Mouse (Mus musculus) hindbrain, postnatal 0 days (tissue): ENCODE measurements at regions not wholly inside any gene's neighbourhood (a gene's known extent, or its start where the extent isn't known, plus 50 kb on each side); places are given as distances from the start of the nearest gene placed in this dataset.
A peak's percentile ranks its signal among the peaks of the same experiment; 100 is the strongest.

Source experiments
- ATAC-seq: fragments of 200-750 bp; cut with Nextera tagmentation; 2 replicates; pipeline ENCODE4 v1.8.0; 2017; ENCODE audit warnings: mild to moderate bottlenecking, moderate TSS enrichment, moderate library complexity
- DNase-seq: peaks from one replicate; pipeline ENCODE4 v3.0.0-alpha.2; 2015; ENCODE audit warnings: low spot score
- H3K27ac ChIP-seq: fragments of 300-500 bp; sonication (generic); 2 replicates; pipeline ENCODE4 v1.5.1; 2014; ENCODE audit warnings: mild to moderate bottlenecking
- H3K27me3 ChIP-seq: fragments of 300-500 bp; sonication (generic); 2 replicates; pipeline ENCODE4 v1.6.1; 2014; ENCODE audit warnings: low read length, mixed read lengths; ENCODE audit not compliant: insufficient read depth
- H3K36me3 ChIP-seq: fragments of 300-500 bp; sonication (generic); 2 replicates; pipeline ENCODE4 v1.6.1; 2014; ENCODE audit warnings: low read length, mixed read lengths; ENCODE audit not compliant: insufficient read depth
- H3K4me1 ChIP-seq: fragments of 300-500 bp; sonication (generic); 2 replicates; pipeline ENCODE4 v1.6.1; 2014; ENCODE audit warnings: antibody characterized with exemption, low read length, mixed read lengths; ENCODE audit not compliant: insufficient read depth
- H3K4me2 ChIP-seq: fragments of 300-500 bp; sonication (generic); 2 replicates; pipeline ENCODE4 v1.6.1; 2014; ENCODE audit warnings: low read depth, mild to moderate bottlenecking, low read length, moderate library complexity, mixed read lengths
- H3K4me3 ChIP-seq: fragments of 300-500 bp; sonication (generic); 2 replicates; pipeline ENCODE4 v1.5.1; 2014; ENCODE audit warnings: low read length
- H3K9ac ChIP-seq: fragments of 300-500 bp; sonication (generic); replicated peaks from 2 replicates; pipeline ENCODE4 v1.6.1; 2014; ENCODE audit warnings: mild to moderate bottlenecking, low read length, moderate library complexity, mixed read lengths
- H3K9me3 ChIP-seq: fragments of 300-500 bp; sonication (generic); 2 replicates; pipeline ENCODE4 v1.6.1; 2016; ENCODE audit warnings: low read length, mixed read lengths
- CTCF ChIP-seq: IDR thresholded peaks from 2 replicates; pipeline ENCODE4 v1.5.1; 2016; ENCODE audit warnings: antibody characterized with exemption, control low read depth, low read depth
- WGBS: fragments of 180-500 bp; shearing (Covaris S2); extraction: QIAGEN DNeasy Blood & Tissue Kit; methylation state at CpG from one replicate; pipeline ENCODE4 v1.1.7; 2014; 5-methylcytosine and 5-hydroxymethylcytosine counted together

- H3K4me2 ChIP-seq, result no peak overlapping the region
- H3K27ac ChIP-seq, result no peak overlapping the region
- no peaks in the 10 kb centered on the region for H3K27me3 ChIP-seq
- no peak overlapping the region for H3K9ac ChIP-seq
- no peak overlapping the region for H3K4me3 ChIP-seq
- no peaks in the 10 kb centered on the region for H3K36me3 ChIP-seq
- no peaks in the 10 kb centered on the region for H3K9me3 ChIP-seq
- ATAC-seq (no peak), DNase-seq (peak; percentile 54)
- H3K4me1 ChIP-seq, result no peaks in the 10 kb centered on the region
- TF ChIP-seq CTCF, result no peak
- WGBS, result 27% methylated on average over 1 of the region's 1 CpGs
Observed at GRCm38 (mm10) chr10:15397114-15397513, 679.1 kb upstream of the Gje1 start.

DNA sequence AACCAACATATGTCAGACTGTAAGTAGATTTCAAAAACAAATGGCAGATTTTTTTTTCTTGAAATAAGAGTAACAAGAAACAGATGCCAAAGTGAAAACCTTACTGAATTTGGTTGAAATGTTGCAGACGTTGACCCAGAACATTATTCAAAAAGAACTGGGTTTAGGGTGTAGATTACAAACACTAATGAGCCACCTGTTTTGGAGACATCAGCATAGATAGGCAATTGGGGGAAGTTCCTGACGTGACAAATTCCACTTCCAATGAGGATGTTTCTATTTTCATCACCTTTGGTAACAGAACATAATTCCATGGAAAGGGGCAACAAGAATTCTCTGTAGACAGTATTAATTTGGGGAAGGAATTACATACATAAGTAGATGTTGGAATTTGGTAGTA lies 677.3 kb upstream of the Gje1 start:
- no peaks in the 10 kb centered on the region for H3K4me1 ChIP-seq
- WGBS, result 81% methylated on average over 2 of the region's 2 CpGs
- H3K9ac ChIP-seq, result no peak overlapping the region
- H3K4me3 ChIP-seq, result no peak overlapping the region
- H3K27me3 ChIP-seq, result no peaks in the 10 kb centered on the region
- no peaks in the 10 kb centered on the region for H3K9me3 ChIP-seq
- TF ChIP-seq CTCF, result no peak
- no peak for DNase-seq
- H3K4me2 ChIP-seq, result no peak overlapping the region
- H3K27ac ChIP-seq, result no peak overlapping the region
- no peaks in the 10 kb centered on the region for H3K36me3 ChIP-seq
- ATAC-seq, result no peak

GRCm38 (mm10) chr10:15392027-15392816 lies 674.2 kb upstream of the Gje1 start:
- Histone ChIP-seq H3K27ac (no peak overlapping the region), H3K4me3 (no peak overlapping the region), H3K4me1 (no peaks in the 10 kb centered on the region), H3K4me2 (no peak overlapping the region), H3K9me3 (no peaks in the 10 kb centered on the region), H3K9ac (no peak overlapping the region), H3K36me3 (no peaks in the 10 kb centered on the region), H3K27me3 (no peaks in the 10 kb centered on the region)
- DNase-seq (peak; percentile 21), ATAC-seq (no peak)
- no peak for TF ChIP-seq CTCF
- 44% methylated on average over 5 of the region's 5 CpGs for WGBS

GRCm38 (mm10) chr10:15373571-15373970 lies 655.6 kb upstream of the Gje1 start:
- ATAC-seq (no peak), DNase-seq (no peak)
- H3K4me1 ChIP-seq, result no peaks in the 10 kb centered on the region
- no peak overlapping the region for H3K4me2 ChIP-seq
- no peak for TF ChIP-seq CTCF
- H3K27ac ChIP-seq, result no peak overlapping the region
- H3K36me3 ChIP-seq, result no peaks in the 10 kb centered on the region
- 90% methylated on average over 3 of the region's 3 CpGs for WGBS
- H3K9ac ChIP-seq, result no peak overlapping the region
- H3K9me3 ChIP-seq, result no peaks in the 10 kb centered on the region
- H3K4me3 ChIP-seq, result no peak overlapping the region
- no peaks in the 10 kb centered on the region for H3K27me3 ChIP-seq
